Mouse (Mus musculus) ES-E14 (cell line): Measurements from ENCODE around the gene Il1rl2.

ENCODE experiments used
- HCFC1 ChIP-seq: IDR thresholded peaks from 2 replicates; pipeline ENCODE4 v1.6.1; 2012; ENCODE audit warnings: low read length, inconsistent platforms, borderline replicate concordance; ENCODE audit not compliant: insufficient read depth
- ZNF384 ChIP-seq: IDR thresholded peaks from 2 replicates; pipeline ENCODE4 v1.6.1; 2012; ENCODE audit warnings: low read depth, low read length, inconsistent platforms

GRCm38 (mm10) chr1:40303179-40303866 is 21.1 kb upstream of the Il1rl2 start:
- TF ChIP-seq ZNF384 (no peak), HCFC1 (no peak)
